Mouse (Mus musculus) midbrain, embryonic 11.5 days (tissue): ENCODE results near the gene Hrh3. TPM values are rescaled to one million over a fixed set of nuclear protein-coding genes. Genes with fewer than 3 reads are reported as not detected.

Source experiments
- ATAC-seq: fragments of 200-750 bp; cut with Nextera tagmentation; 2 replicates; pipeline ENCODE4 v1.8.0; 2017; ENCODE audit warnings: moderate TSS enrichment, moderate library complexity; ENCODE audit not compliant: low FRiP score
- DNase-seq: peaks from one replicate; pipeline ENCODE4 v3.0.0; 2015; ENCODE audit warnings: low spot score; ENCODE audit errors: missing footprints
- H3K27ac ChIP-seq: fragments of 300-500 bp; sonication (generic); 2 replicates; pipeline ENCODE4 v1.5.1; 2014; ENCODE audit warnings: low read depth, low read length
- H3K27me3 ChIP-seq: fragments of 300-500 bp; sonication (generic); 2 replicates; pipeline ENCODE4 v1.6.1; 2014; ENCODE audit warnings: mild to moderate bottlenecking, low read length, moderate library complexity, mixed read lengths; ENCODE audit not compliant: control insufficient read depth, insufficient read depth
- H3K36me3 ChIP-seq: fragments of 300-500 bp; sonication (generic); 2 replicates; pipeline ENCODE4 v1.6.1; 2014; ENCODE audit warnings: mild to moderate bottlenecking, low read length, moderate library complexity, mixed read lengths; ENCODE audit not compliant: control insufficient read depth, insufficient read depth
- H3K4me1 ChIP-seq: fragments of 300-500 bp; sonication (generic); 2 replicates; pipeline ENCODE4 v1.6.1; 2014; ENCODE audit warnings: low read length; ENCODE audit not compliant: control insufficient read depth, insufficient read depth
- H3K4me2 ChIP-seq: fragments of 300-500 bp; sonication (generic); 2 replicates; pipeline ENCODE4 v1.6.1; 2014; ENCODE audit warnings: mild to moderate bottlenecking, moderate library complexity
- H3K4me3 ChIP-seq: fragments of 300-500 bp; sonication (generic); 2 replicates; pipeline ENCODE4 v1.5.1; 2014; ENCODE audit warnings: low read depth, low read length
- H3K9ac ChIP-seq: fragments of 300-500 bp; sonication (generic); 2 replicates; pipeline ENCODE4 v1.6.1; 2014; ENCODE audit warnings: low read length
- H3K9me3 ChIP-seq: fragments of 300-500 bp; sonication (generic); 2 replicates; pipeline ENCODE4 v1.6.1; 2016; ENCODE audit warnings: low read length; ENCODE audit not compliant: control insufficient read depth
- whole genome bisulfite sequencing: fragments of 180-500 bp; shearing (Covaris S2); extraction: QIAGEN DNeasy Blood & Tissue Kit; methylation state at CpG from one replicate; pipeline ENCODE4 v1.1.7; 2014; 5-methylcytosine and 5-hydroxymethylcytosine counted together
- polyA plus RNA-seq: library from polyadenylated mRNA; unstranded; fragments of >200 nt; fragmentation: Nextera tagmentation; extraction: Ambion mirVana; gene quantifications from 2 replicates; pipeline ENCODE4 v1.2.1, GENCODE M21; 2014

Gene Hrh3
- polyA plus RNA-seq = 3.0 and 3.2 TPM in 2 replicates

GRCm38 (mm10) chr2:180103978-180104658, at the start of gene Hrh3:
TSS of gene Hrh3 (minus strand) at chr2:180104488.
- Histone ChIP-seq H3K4me2 (peak within 1 kb of the TSS; percentile 96), H3K36me3 (no peaks in the 10 kb centered on the region), H3K9ac (peak within 1 kb of the TSS; percentile 61), H3K4me3 (peak within 1 kb of the TSS; percentile 48), H3K27ac (no peak within 1 kb of the TSS), H3K4me1 (peaks cover 25% of the 10 kb centered on the region), H3K27me3 (peaks cover 50% of the 10 kb centered on the region), H3K9me3 (no peaks in the 10 kb centered on the region)
- WGBS = 1% methylated on average over 78 of the region's 87 CpGs
- ATAC-seq (peak; percentile 67), DNase-seq (peak; percentile 98)

- WGBS = 88% methylated on average over 9 of the region's 9 CpGs
- H3K36me3 ChIP-seq = peaks cover 13% of the 10 kb centered on the region; the same call in 1 of the 2 replicates
- no peak overlapping the region for H3K27ac ChIP-seq
Observed at GRCm38 (mm10) chr2:180148551-180148950, 44.3 kb upstream of the Hrh3 start.

DNA sequence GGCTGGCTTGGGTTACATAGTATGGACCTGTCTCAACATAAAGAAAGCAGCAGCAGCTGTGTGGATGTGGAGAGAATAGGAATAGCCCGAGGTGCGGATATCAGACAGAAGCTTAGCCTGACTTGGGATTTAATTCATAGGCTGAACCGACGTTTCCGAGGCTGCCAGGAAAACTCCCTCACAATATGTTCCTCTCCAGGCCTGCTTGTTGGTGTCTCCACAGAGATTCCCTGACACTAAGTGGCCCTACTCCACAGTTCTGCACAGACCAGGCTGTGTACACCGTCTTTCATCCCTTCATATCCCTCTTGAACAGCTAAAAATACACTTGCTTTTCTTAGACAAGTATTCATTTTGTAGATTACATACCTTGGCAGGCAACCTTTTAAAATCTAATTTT, 43.1 kb upstream of the Hrh3 start:
- H3K36me3 ChIP-seq = peaks cover 7% of the 10 kb centered on the region; the same call in 1 of the 2 replicates
- H3K27ac ChIP-seq = no peak overlapping the region
- DNase-seq = peak; percentile 39
- H3K4me3 ChIP-seq = no peak overlapping the region
- H3K9ac ChIP-seq = no peak overlapping the region
- no peaks in the 10 kb centered on the region for H3K27me3 ChIP-seq
- no peak for ATAC-seq
- 81% methylated on average over 6 of the region's 6 CpGs for WGBS
- H3K4me2 ChIP-seq = no peak overlapping the region
- H3K4me1 ChIP-seq = no peaks in the 10 kb centered on the region
- H3K9me3 ChIP-seq = no peaks in the 10 kb centered on the region

More at GRCm38 (mm10) chr2:180148551-180148950, 44.3 kb upstream of the Hrh3 start:
- ATAC-seq (no peak), DNase-seq (no peak)
- no peak overlapping the region for H3K4me2 ChIP-seq
- H3K4me3 ChIP-seq = no peak overlapping the region
- H3K4me1 ChIP-seq = no peaks in the 10 kb centered on the region
- no peaks in the 10 kb centered on the region for H3K9me3 ChIP-seq
- H3K27me3 ChIP-seq = no peaks in the 10 kb centered on the region
- H3K9ac ChIP-seq = no peak overlapping the region

DNA sequence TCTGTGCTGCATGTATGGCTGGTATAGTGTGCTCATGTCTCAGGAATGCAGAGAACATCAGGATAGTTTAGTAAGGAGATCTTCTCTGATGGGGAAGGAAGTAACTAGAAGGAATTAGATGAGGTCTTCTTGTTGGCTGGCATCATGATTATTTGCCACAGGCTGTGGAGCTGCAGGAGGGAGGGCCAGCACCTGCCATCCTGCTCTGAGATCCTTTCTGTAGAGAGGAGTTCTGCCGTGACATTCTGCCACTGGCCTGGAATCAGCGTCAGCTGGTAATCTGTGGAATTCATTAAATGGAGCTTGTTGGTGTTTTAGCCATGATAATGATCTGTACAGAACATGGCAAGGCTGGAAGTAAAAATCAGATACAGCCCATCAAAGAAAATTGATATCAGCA, 41.8 kb upstream of the Hrh3 start:
- Histone ChIP-seq H3K36me3 (peaks cover 7% of the 10 kb centered on the region; the same call in 1 of the 2 replicates), H3K4me1 (no peaks in the 10 kb centered on the region), H3K27ac (no peak overlapping the region), H3K9me3 (no peaks in the 10 kb centered on the region), H3K9ac (no peak overlapping the region), H3K4me3 (no peak overlapping the region), H3K27me3 (no peaks in the 10 kb centered on the region), H3K4me2 (no peak overlapping the region)
- ATAC-seq (no peak), DNase-seq (peak; percentile 41)
- 89% methylated on average over 2 of the region's 2 CpGs for WGBS

- H3K9ac ChIP-seq = no peak overlapping the region
- no peaks in the 10 kb centered on the region for H3K9me3 ChIP-seq
- no peak overlapping the region for H3K4me3 ChIP-seq
- WGBS = 90% methylated on average over 5 of the region's 5 CpGs
- no peaks in the 10 kb centered on the region for H3K27me3 ChIP-seq
- DNase-seq (no peak), ATAC-seq (no peak)
- no peak overlapping the region for H3K27ac ChIP-seq
- H3K4me1 ChIP-seq = no peaks in the 10 kb centered on the region
- H3K36me3 ChIP-seq = 0 out of 2 replicates have a peak, but pooled peaks cover 2% of the 10 kb centered on the region
- H3K4me2 ChIP-seq = no peak overlapping the region
Observed at GRCm38 (mm10) chr2:180135414-180135813, 31.1 kb upstream of the Hrh3 start.

GRCm38 (mm10) chr2:180133911-180134310, 29.6 kb upstream of the Hrh3 start:
- H3K36me3 ChIP-seq = 0 out of 2 replicates have a peak, but pooled peaks cover 2% of the 10 kb centered on the region
- no peak overlapping the region for H3K27ac ChIP-seq
- no peak overlapping the region for H3K9ac ChIP-seq
- no peaks in the 10 kb centered on the region for H3K9me3 ChIP-seq
- ATAC-seq (no peak), DNase-seq (peak; percentile 53)
- H3K27me3 ChIP-seq = no peaks in the 10 kb centered on the region
- H3K4me1 ChIP-seq = no peaks in the 10 kb centered on the region
- no peak overlapping the region for H3K4me2 ChIP-seq
- WGBS = 93% methylated on average over 3 of the region's 3 CpGs
- no peak overlapping the region for H3K4me3 ChIP-seq

- H3K36me3 ChIP-seq = 0 out of 2 replicates have a peak, but pooled peaks cover 2% of the 10 kb centered on the region
- no peaks in the 10 kb centered on the region for H3K9me3 ChIP-seq
- ATAC-seq = no peak
- no peak overlapping the region for H3K4me3 ChIP-seq
- DNase-seq = no peak
- 98% methylated on average over 4 of the region's 4 CpGs for WGBS
- no peak overlapping the region for H3K9ac ChIP-seq
- H3K27me3 ChIP-seq = no peaks in the 10 kb centered on the region
- H3K27ac ChIP-seq = no peak overlapping the region
- H3K4me1 ChIP-seq = no peaks in the 10 kb centered on the region
- H3K4me2 ChIP-seq = no peak overlapping the region
Observed at GRCm38 (mm10) chr2:180133231-180133630, 28.9 kb upstream of the Hrh3 start.

DNA sequence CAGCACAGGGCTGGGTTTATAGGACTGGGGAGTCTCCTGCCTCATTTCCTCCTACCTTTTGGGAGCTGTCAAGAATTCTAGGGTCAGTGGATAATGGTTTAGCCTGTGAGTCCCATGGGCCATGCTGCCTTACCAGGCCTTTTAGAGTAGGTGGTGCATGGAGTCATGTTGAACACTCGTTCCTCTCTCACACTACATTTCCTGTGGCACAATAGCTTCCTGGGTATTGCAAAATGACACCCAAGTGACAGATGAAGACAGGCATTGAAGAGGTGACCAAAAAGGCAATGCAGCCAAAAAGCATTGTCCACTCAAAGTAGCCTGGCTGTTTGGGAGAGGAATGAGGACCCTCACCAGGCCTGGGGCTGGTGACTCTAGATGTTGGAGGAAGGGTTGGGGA, 23.4 kb upstream of the Hrh3 start:
- no peaks in the 10 kb centered on the region for H3K27me3 ChIP-seq
- no peak overlapping the region for H3K4me3 ChIP-seq
- no peak overlapping the region for H3K9ac ChIP-seq
- no peak overlapping the region for H3K4me2 ChIP-seq
- peaks cover 2% of the 10 kb centered on the region; the same call in 1 of the 2 replicates for H3K36me3 ChIP-seq
- H3K9me3 ChIP-seq = no peaks in the 10 kb centered on the region; the same call in 1 of the 2 replicates
- DNase-seq = no peak
- no peak for ATAC-seq
- H3K27ac ChIP-seq = no peak overlapping the region
- WGBS = 63% methylated on average over 1 of the region's 1 CpGs
- peaks cover 13% of the 10 kb centered on the region for H3K4me1 ChIP-seq

GRCm38 (mm10) chr2:180126195-180126594, 21.9 kb upstream of the Hrh3 start:
- peak; percentile 77 for DNase-seq
- no peak overlapping the region for H3K27ac ChIP-seq
- H3K9ac ChIP-seq = no peak overlapping the region

More at GRCm38 (mm10) chr2:180126195-180126594, 21.9 kb upstream of the Hrh3 start:
- 12% methylated on average over 4 of the region's 4 CpGs for WGBS
- ATAC-seq = peak; percentile 40; the same call in 1 of the 2 replicates
- no peak overlapping the region for H3K4me3 ChIP-seq
- H3K36me3 ChIP-seq = peaks cover 2% of the 10 kb centered on the region; the same call in 1 of the 2 replicates
- H3K4me2 ChIP-seq = no peak overlapping the region
- H3K4me1 ChIP-seq = peaks cover 13% of the 10 kb centered on the region
- no peaks in the 10 kb centered on the region; the same call in 1 of the 2 replicates for H3K9me3 ChIP-seq
- H3K27me3 ChIP-seq = no peaks in the 10 kb centered on the region
